Mouse (Mus musculus) neural tube, embryonic 11.5 days (tissue): Measurements from ENCODE around the gene Lrch1. TPM values are rescaled to one million over a fixed set of nuclear protein-coding genes. Genes with fewer than 3 reads are reported as not detected.

Source experiments
- ATAC-seq: fragments of 200-750 bp; cut with Nextera tagmentation; 2 replicates; pipeline ENCODE4 v1.8.0; 2017; ENCODE audit warnings: moderate number of reproducible peaks, mild to moderate bottlenecking, moderate TSS enrichment, moderate library complexity; ENCODE audit not compliant: insufficient read depth, low FRiP score, low TSS enrichment
- DNase-seq: peaks from one replicate; pipeline ENCODE4 v3.0.0-alpha.2; 2015; ENCODE audit warnings: low spot score
- H3K27ac ChIP-seq: fragments of 300-500 bp; sonication (generic); 2 replicates; pipeline ENCODE4 v1.5.1; 2014; ENCODE audit warnings: low read depth, mild to moderate bottlenecking, low read length
- H3K27me3 ChIP-seq: fragments of 300-500 bp; sonication (generic); 2 replicates; pipeline ENCODE4 v1.6.1; 2014; ENCODE audit warnings: mild to moderate bottlenecking, low read length, mixed read lengths; ENCODE audit not compliant: control insufficient read depth, insufficient read depth
- H3K36me3 ChIP-seq: fragments of 300-500 bp; sonication (generic); 2 replicates; pipeline ENCODE4 v1.6.1; 2014; ENCODE audit warnings: mild to moderate bottlenecking, low read length, moderate library complexity, mixed read lengths; ENCODE audit not compliant: control insufficient read depth, insufficient read depth
- H3K4me1 ChIP-seq: fragments of 300-500 bp; sonication (generic); 2 replicates; pipeline ENCODE4 v1.6.1; 2014; ENCODE audit warnings: low read length, mixed read lengths; ENCODE audit not compliant: control insufficient read depth, insufficient read depth
- H3K4me2 ChIP-seq: fragments of 300-500 bp; sonication (generic); 2 replicates; pipeline ENCODE4 v1.6.1; 2014; ENCODE audit warnings: low read depth, mild to moderate bottlenecking, moderate library complexity
- H3K4me3 ChIP-seq: fragments of 300-500 bp; sonication (generic); 2 replicates; pipeline ENCODE4 v1.5.1; 2014; ENCODE audit warnings: low read depth, low read length
- H3K9ac ChIP-seq: fragments of 300-500 bp; sonication (generic); 2 replicates; pipeline ENCODE4 v1.6.1; 2014; ENCODE audit warnings: mild to moderate bottlenecking, low read length
- H3K9me3 ChIP-seq: fragments of 300-500 bp; sonication (generic); 2 replicates; pipeline ENCODE4 v1.6.1; 2016; ENCODE audit warnings: low read length; ENCODE audit not compliant: control insufficient read depth
- WGBS: fragments of 180-500 bp; shearing (Covaris S2); extraction: QIAGEN DNeasy Blood & Tissue Kit; methylation state at CpG from one replicate; pipeline ENCODE4 v1.1.7; 2014; 5-methylcytosine and 5-hydroxymethylcytosine counted together
- polyA plus RNA-seq: library from polyadenylated mRNA; unstranded; fragments of >200 nt; fragmentation: Nextera tagmentation; extraction: Ambion mirVana; gene quantifications from 2 replicates; pipeline ENCODE4 v1.2.1, GENCODE M21; 2014

Lrch1 gene
- polyA plus RNA-seq, 1 experiment from 2014 or later = 8.6 TPM

- H3K27ac ChIP-seq = no peak overlapping the region
- 68% methylated on average over 3 of the region's 3 CpGs for WGBS
- ATAC-seq (no peak), DNase-seq (no peak)
- H3K4me1 ChIP-seq = peaks cover 15% of the 10 kb centered on the region; the same call in 1 of the 2 replicates
- H3K27me3 ChIP-seq = no peaks in the 10 kb centered on the region
- no peaks in the 10 kb centered on the region for H3K36me3 ChIP-seq
- H3K9me3 ChIP-seq = no peaks in the 10 kb centered on the region
- H3K9ac ChIP-seq = no peak overlapping the region
- H3K4me2 ChIP-seq = no peak overlapping the region
- no peak overlapping the region for H3K4me3 ChIP-seq
These were observed 81.9 kb downstream of the Lrch1 start for GRCm38 (mm10) chr14:74865738-74866137.

- H3K4me2 ChIP-seq = no peak overlapping the region
These were observed 82.7 kb downstream of the Lrch1 start for GRCm38 (mm10) chr14:74864805-74865483.

GRCm38 (mm10) chr14:74861456-74861855, 86.2 kb downstream of the Lrch1 start:
- Histone ChIP-seq H3K9me3 (no peaks in the 10 kb centered on the region), H3K27ac (no peak overlapping the region), H3K9ac (no peak overlapping the region), H3K36me3 (no peaks in the 10 kb centered on the region), H3K4me3 (no peak overlapping the region), H3K4me2 (no peak overlapping the region), H3K4me1 (peaks cover 6% of the 10 kb centered on the region; the same call in 1 of the 2 replicates), H3K27me3 (no peaks in the 10 kb centered on the region)
- no peak for DNase-seq
- WGBS = 92% methylated on average over 9 of the region's 9 CpGs
- no peak for ATAC-seq

More at GRCm38 (mm10) chr14:74864805-74865483, 82.7 kb downstream of the Lrch1 start:
- no peaks in the 10 kb centered on the region for H3K27me3 ChIP-seq
- H3K4me3 ChIP-seq = no peak overlapping the region
- no peak overlapping the region for H3K9ac ChIP-seq
- H3K4me1 ChIP-seq = peaks cover 15% of the 10 kb centered on the region; the same call in 1 of the 2 replicates
- H3K9me3 ChIP-seq = no peaks in the 10 kb centered on the region
- 76% methylated on average over 5 of the region's 5 CpGs for WGBS
- DNase-seq = no peak
- no peak overlapping the region for H3K27ac ChIP-seq
- ATAC-seq = no peak
- H3K36me3 ChIP-seq = no peaks in the 10 kb centered on the region

GRCm38 (mm10) chr14:74859154-74859553, 88.5 kb downstream of the Lrch1 start:
- DNase-seq (no peak), ATAC-seq (no peak)
- Histone ChIP-seq H3K4me3 (no peak overlapping the region), H3K9me3 (no peaks in the 10 kb centered on the region), H3K9ac (no peak overlapping the region), H3K4me2 (no peak overlapping the region), H3K4me1 (no peaks in the 10 kb centered on the region), H3K27me3 (no peaks in the 10 kb centered on the region), H3K36me3 (no peaks in the 10 kb centered on the region), H3K27ac (no peak overlapping the region)
- WGBS = 96% methylated on average over 1 of the region's 1 CpGs

GRCm38 (mm10) chr14:74855429-74855828, 92.2 kb downstream of the Lrch1 start:
- Histone ChIP-seq H3K36me3 (no peaks in the 10 kb centered on the region), H3K27me3 (no peaks in the 10 kb centered on the region), H3K4me3 (no peak overlapping the region), H3K27ac (no peak overlapping the region), H3K9me3 (no peaks in the 10 kb centered on the region), H3K4me1 (peaks cover 7% of the 10 kb centered on the region; the same call in 1 of the 2 replicates), H3K9ac (no peak overlapping the region), H3K4me2 (no peak overlapping the region)
- 96% methylated on average over 8 of the region's 8 CpGs for WGBS
- DNase-seq (no peak), ATAC-seq (no peak)

GRCm38 (mm10) chr14:74853759-74854100, 93.9 kb downstream of the Lrch1 start:
- Histone ChIP-seq H3K9ac (no peak overlapping the region), H3K4me1 (peaks cover 7% of the 10 kb centered on the region; the same call in 1 of the 2 replicates), H3K9me3 (no peaks in the 10 kb centered on the region), H3K4me3 (no peak overlapping the region), H3K36me3 (no peaks in the 10 kb centered on the region), H3K27ac (no peak overlapping the region), H3K4me2 (no peak overlapping the region), H3K27me3 (no peaks in the 10 kb centered on the region)
- no peak for DNase-seq
- no peak for ATAC-seq
- WGBS = 75% methylated on average over 4 of the region's 4 CpGs

GRCm38 (mm10) chr14:74852965-74853758, 94.5 kb downstream of the Lrch1 start:
- Histone ChIP-seq H3K4me3 (no peak overlapping the region), H3K9me3 (no peaks in the 10 kb centered on the region), H3K36me3 (no peaks in the 10 kb centered on the region), H3K9ac (no peak overlapping the region), H3K27me3 (no peaks in the 10 kb centered on the region), H3K27ac (no peak overlapping the region), H3K4me2 (no peak overlapping the region), H3K4me1 (peaks cover 7% of the 10 kb centered on the region; the same call in 1 of the 2 replicates)
- 57% methylated on average over 16 of the region's 16 CpGs for WGBS
- DNase-seq = peak; percentile 33
- ATAC-seq = no peak

- Histone ChIP-seq H3K4me2 (no peak overlapping the region), H3K27ac (no peak overlapping the region), H3K36me3 (no peaks in the 10 kb centered on the region), H3K9me3 (no peaks in the 10 kb centered on the region), H3K4me3 (no peak overlapping the region), H3K9ac (no peak overlapping the region), H3K27me3 (no peaks in the 10 kb centered on the region), H3K4me1 (peaks cover 7% of the 10 kb centered on the region; the same call in 1 of the 2 replicates)
- DNase-seq (no peak), ATAC-seq (no peak)
- 62% methylated on average over 9 of the region's 9 CpGs for WGBS
These were observed 95.8 kb downstream of the Lrch1 start for GRCm38 (mm10) chr14:74851866-74852265.
